Mouse (Mus musculus) brain, adult 2 months (tissue): ENCODE measurements around the gene Lama5.

Experiments
- DNase-seq: peaks from one replicate; pipeline ENCODE4 v3.0.0; 2011; ENCODE audit warnings: low read depth, low spot score

Lama5 gene

DNA sequence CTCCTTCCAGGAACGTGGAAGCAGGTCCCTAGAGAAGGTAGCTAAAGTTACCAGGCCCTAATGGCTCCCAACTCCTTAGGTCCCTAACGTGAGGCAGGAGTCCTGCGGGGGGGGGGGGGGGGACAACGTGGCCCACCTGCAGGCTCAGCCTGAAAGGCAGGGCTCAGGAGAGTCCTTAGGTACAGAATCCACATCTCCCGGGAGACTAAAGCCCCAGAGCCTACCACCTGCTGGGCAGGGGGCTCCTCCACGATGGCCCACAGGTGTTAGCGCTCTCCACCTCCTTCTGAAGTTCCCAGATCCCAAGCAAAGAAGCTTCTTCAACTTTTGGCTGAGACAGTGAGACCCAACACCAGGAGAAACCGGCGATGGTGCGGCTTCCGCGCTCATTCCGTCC lies 1.0 kb downstream of the Lama5 start:
- no peak for DNase-seq

DNA sequence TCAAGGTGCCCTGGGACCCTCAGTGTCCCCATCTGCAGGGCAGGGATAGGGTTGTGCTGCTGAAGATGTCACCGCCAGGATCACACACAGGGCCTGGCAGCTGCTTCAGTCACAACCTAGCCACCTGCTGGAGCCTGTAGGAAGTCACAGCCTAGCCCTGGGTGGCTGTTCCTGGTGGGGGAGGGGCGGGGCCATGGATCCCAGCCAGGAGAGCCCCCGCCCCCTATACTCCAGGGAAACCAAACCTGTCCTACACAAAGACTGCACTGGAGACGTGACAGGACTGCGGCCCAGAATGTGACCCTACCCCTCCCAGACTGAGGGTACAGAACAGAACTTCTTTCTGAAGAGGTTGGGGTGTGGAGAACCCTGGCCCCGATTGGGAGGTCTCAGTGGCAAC lies 3.4 kb downstream of the Lama5 start:
- DNase-seq: no peak

DNA sequence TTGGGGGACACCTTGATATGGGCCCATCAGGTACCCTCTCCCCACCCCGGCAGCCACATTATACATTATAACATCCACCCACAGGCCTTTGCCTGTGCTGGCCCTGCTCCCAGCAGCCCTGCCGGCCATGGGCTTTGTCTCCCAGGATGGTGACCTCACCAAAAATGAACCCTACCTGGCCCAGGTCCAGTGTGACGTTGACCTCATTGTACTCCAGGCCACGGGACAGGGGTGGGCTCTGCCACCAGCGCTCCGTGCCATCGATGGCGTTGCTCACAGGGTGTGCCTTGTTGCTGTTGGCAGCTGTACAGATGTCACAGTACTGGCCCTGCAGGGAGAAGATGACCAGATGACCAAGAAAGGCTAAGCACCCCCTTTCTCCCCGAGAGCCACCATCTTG lies 4.6 kb downstream of the Lama5 start:
- DNase-seq: no peak

DNA sequence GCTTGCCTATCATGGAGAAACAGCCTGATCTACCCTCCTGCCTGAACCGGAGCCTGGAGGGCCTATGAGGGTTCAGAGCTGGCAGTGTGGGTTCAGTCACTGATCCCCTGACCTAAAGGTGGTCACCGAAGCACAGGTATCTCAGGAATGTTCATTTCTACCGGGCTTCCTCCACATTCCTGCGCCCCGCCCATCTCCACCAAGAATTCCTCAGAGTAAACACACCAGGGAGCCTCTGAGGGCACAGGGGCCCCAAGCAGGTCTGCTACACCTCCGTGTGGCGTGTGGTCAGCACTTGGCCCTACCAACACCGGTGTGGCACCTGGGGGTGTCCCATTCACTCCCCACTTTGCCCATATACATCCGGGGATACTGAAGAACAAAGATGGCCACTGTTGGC lies 5.5 kb downstream of the Lama5 start:
- no peak for DNase-seq

DNA sequence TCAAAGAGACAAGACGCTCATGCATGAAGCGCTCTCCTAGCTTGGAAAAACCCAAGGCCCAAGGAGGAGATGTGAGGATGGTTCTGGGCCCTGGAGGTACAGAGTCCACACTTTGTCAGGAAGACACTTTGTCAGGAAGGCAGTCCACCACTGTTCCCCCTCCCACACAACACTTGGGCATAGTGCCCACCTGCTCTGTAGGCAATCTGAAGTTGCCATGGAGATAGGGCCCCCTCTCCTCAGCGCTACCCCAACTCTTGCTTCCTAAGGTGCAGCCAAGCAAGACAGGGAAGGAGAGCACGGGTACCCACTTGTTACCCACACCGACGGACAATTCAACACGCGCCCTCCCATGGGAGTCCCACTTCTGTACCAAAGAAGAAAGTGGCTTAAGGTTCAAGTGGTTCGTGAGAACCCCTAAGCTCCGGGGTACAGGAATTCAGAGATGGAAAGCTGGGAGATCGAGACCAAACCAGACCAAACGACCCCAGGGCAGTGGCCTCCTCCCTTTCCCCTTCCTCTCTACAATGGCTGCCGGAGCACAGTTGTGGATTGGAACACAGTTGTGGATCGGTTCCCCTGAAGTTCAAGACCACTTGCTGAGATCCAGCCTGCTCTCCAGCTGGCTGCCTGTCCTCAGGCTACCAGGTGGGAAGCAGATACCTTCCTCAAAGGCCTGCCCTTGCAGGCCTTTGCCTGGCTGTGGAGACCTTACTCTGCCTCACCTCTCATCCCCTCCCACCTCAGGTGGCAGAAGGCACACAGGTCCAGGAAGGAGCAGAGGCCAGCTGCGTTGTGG lies 6.3 kb downstream of the Lama5 start:
- DNase-seq: no peak

DNA sequence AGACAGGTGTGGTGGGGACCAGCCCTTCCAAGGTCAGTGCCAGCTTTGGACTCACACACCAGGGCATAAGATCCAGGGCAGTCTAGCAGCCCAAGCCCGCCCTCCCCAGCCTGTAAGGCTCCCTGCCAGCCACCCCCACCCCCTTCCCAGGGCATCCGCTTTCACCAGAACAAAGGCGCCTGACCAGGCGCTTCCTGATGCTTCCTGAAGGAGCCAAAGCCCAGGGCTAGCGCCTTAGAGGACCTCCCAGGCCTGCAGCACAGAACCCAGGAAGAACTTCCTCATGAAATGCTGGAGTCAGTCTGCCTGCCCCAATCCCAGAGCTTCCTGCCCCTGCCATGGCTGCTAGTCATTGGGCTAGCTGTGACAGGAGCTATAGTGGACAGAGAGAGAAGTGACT lies 7.0 kb downstream of the Lama5 start:
- DNase-seq: no peak

DNA sequence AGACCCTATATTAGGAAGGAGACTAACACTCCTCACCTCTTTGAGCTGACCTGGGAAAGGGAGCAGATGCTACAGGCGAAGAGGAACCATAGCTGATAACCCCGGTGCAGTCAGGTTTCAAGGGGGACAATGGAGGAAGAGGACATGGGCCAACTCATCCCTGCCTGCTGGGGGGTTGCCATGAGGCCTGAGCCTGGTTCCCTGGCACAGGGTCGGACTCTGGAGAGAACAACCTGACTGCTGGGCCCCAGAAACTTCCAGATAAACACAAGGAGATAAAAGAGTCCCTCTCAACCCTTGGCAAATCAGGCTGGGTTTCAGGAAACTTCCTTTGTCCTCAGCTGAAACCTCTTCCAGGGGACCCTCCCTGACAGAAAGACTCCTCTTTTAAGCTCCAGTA lies 7.4 kb downstream of the Lama5 start:
- DNase-seq: no peak

DNA sequence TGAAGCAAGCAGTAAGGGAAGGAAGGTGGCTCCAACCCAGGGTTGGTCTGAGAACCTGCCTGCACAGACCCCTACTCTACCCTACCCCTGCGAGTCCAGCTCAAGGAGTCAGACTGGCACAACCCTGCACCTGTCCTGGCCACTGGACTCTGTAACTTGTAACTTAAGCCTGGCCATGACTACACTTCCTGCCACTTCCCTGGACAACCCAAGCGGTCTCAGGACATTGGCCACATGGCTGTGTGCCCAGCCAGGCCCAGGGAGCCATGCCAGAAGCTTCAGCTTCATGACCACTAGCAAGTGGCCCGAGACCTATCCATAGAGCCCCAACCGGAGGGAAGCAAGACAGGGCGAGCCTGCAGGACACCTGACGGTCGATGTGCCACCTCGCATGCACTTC lies 8.1 kb downstream of the Lama5 start:
- DNase-seq: no peak

DNA sequence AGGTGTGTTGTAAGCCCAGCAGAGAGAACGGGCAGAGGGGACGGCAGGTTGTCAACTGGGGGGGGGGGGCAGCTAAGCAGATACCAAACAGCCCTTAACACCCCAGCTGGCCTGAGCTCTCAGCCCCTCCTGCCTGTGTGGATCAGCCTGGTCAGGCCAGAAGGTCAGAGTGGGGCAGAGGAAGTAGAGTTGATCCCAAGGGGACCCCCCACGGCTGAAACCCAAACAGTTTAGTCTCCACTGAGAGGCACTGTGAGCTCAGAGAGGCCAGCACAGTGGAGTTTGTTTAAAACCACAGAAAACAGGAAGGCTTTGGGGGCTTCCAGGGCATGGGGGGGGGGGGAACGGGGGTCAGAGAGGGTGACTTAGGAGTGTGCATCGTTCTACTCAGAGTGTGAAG lies 8.7 kb downstream of the Lama5 start:
- no peak for DNase-seq

DNA sequence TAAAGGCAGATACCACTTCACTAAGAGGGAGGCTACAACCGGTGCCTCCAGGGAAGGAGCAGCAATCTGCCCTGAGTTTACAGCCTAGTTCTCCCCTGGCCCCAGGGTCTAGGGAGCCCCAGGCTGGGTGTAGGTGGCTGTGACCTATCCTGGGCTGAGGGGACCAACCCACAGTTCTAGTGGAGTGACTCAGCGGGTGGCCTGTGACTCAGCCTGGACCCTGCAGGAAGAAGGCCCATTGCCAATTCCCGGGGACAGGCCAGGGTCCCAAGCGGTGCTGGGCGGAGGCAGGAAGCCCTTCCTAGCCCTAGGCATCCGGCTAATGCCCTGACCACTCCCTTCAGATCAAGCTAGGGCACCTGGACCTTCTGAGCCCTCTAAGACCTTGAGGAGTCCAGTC lies 9.7 kb downstream of the Lama5 start:
- DNase-seq: no peak

DNA sequence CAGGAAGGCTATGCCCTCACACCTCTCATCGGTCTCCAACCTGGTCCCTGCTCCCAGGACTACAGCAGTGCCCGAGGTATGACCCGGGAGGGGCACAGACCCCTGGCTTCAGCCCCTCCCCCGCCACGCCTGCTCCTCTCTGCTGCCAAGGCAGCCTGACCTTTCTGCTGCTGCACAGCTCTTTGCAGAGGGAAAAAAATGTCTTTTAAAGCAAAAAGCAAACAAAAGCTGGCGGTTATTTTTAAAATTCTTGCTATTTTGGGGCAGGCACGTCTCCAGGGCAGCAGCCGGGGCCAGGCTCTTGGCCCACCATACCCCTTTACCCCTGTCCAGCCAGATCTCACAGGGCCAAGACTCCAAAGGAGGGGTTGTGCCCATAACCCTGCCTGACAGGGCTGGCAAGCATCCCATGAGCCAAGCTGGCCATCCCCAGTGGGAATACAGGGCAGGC lies 10.6 kb downstream of the Lama5 start:
- DNase-seq: no peak

DNA sequence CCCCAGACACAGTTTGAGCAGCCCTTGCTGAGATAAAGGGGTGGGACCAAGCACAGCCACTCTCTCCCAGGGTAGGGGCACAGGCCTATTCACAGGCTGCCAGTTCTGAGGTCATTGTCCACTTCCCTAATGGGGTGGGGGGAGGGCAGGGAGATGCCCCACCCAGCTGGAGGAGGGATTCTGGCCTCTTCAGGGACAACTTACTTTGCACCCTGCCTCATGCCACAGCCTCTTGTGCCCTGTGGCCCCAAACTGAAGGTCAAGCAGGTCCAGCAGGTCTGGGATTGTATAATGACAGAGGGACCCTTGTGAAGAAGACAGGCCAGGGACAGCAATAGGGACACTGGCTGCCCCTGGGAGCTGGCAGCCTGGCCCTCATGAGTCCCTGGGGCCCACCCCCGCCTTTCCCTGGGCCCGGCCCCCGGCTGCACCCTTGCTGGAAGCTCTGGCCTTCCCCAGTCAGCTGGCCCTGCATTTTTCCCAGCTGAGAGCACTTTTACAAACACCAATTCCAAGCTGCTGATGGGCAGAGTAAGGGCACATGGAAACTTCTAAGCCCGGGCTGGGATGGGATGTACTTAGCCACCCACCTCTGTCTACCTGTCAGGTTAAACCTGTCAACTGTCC lies 11.2 kb downstream of the Lama5 start:
- no peak for DNase-seq

DNA sequence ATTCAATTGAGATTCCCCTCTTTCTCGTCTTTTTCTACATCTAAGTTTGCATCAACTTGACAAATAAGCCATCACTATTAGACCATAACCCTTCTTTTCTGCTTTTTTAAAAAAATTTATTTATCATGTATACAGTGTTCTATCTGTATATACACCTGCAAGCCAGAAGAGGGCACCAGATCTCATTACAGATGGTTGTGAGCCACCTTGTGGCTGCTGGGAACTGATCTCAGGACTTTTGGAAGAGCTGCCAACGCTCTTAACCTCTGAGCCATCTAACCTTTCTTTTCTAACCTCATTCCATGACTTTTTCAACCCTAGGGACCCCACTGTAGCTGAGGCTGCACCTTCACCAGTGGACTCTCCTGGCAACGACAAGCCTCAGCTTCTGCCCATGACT lies 13.4 kb downstream of the Lama5 start:
- no peak for DNase-seq

DNA sequence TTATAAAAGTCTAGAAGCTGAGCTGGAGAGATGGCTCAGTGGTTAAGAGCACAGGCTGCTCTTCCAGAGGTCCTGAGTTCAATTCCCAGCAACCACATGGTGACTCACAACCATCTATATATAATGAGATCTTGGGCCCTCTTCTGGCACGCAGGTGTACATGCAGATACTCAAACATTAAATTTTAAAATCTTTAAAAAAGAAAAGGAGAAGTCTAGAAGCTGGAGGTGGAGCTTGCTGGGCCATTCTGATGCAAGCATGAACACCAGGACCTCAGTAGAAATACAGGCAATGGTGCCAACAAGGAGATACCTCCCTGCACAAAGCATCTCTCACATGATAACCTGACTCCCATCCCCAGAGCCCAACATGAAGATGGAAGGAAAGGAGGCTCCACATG lies 16.7 kb downstream of the Lama5 start:
- no peak for DNase-seq

DNA sequence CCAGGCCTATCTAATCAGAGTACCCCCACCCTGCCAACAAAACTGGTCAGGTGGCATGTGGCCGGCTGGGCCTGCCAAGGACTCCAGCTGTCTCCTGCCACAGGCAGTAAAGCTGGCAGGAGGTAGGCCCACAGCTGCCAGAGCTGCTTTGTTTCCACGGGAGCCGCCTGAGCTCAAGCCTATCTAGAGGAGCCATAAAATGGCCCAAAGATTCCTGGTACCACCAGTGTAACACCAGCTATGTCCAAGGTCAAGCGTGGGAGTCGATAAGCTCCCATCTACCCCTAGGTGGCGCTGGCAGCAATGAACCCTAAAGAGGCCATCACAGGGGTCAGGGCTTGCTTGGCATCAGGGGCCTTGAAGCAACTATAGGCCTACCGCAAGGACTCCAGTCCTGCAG lies 17.8 kb downstream of the Lama5 start:
- peak; percentile 26 for DNase-seq

DNA sequence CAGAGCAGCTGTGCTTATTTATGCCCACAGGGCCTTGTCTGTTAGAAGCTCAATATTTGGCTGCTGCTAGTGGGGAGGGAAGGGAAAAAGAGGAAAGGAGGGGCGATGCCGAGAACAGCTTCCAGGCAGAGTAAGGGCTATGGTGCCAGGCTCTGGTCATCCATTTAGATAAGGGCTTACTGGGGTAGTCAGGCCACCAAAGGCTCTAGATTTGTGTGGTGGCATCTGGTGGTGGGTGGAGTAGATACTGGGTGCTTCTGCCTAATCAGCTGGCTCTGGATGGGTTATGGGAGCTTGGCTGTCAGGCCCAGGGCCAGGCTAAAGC lies 19.7 kb downstream of the Lama5 start:
- DNase-seq: peak; percentile 37

DNA sequence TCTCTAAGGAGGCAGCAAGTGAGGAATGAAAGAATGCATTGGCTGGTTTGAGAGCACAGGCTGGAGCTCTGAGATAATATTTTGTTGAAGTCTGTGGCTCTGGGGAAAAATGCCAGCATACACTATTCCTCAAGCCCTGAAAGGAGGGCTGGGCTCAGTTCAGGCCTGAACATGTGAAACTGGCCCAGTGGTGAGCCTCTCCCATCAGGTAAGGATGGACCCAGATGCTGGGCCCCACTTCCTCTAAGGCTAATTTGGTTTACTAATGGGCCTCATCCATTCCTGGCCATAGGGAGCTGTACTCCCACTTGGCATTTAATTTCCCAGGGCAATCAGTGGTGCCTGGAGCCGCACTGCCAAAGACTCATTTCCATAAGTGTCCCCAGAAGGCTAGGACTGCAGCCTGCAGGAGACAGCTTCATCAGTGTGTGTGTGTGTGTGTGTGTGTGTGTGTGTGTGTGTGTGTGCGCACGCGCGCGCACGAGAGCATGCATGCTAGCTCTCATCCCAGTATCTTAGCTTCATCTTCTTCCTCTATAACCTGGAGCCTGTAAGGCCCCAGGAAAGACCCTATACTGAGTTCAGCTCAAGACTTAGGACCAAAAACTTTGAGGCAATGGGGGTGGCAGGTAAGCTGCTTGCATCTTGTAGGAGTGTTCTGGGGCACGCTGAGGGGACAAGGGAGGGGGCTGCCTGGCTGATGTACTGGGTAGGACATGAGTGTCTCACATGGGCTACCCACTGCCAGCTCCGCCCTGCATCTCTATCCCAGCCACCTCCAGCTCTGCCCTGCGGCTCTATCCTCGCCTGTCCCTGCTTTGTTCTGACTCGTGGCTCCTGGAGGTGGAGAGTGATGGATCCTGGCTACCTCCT lies 20.3 kb downstream of the Lama5 start:
- DNase-seq: peak; percentile 53

DNA sequence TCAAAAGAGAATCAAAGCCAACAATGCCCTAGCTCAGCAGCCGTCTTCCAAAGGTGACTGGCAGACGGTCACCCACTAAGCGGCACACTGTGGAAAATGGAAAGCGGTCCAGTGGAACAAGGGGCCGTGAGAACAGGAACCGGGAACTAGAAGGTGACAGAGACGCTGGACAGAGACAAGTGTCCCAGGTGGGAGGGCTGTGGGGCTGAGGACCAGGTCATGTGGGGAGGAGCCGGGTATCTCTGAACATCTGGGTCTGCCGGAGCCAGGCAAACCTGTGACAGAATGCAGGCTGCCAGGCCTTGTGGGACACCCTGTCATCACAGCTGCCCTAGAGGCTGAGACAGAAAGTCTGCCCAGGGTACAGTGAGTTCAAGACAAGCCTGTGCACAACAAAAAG lies 21.2 kb downstream of the Lama5 start:
- DNase-seq: no peak

DNA sequence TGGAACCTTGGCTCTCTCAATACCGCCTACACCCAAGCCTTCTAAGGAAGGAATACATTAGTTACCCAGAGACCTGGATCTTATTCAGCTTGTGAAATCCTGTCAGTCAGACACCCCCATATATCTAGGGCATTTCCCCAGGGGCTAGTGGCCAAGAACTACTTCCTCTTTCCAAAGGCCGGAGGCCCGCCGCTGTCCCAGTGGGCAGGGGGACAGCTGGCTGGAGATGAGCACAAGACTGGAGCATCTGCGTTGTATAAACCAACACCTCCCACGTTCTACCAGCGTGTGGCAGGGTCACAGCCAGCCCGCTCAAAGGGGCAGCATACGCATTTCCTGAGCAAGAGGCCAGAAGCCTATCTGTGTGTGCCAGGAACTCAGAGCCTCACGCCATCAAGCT lies 22.9 kb downstream of the Lama5 start:
- DNase-seq: no peak

DNA sequence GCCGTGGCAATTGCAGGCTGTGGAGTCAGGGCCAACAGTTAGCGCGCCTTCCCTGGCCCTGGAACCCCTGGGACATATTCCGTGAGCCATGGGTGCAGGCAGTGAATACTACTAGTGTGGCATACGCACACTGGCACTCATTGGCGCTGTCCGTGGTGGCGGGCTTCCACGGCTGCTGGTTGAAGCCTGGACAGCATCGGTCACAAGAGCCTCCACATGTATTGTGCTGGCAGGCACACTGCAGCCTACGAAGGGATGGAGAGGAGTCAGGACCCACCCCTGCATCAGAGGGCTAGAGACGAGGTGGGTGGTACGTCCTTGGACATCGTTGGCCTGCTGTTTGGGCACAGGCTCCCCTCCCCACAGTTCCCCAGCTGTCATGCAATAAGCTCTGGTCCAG lies 23.4 kb downstream of the Lama5 start:
- DNase-seq: no peak

DNA sequence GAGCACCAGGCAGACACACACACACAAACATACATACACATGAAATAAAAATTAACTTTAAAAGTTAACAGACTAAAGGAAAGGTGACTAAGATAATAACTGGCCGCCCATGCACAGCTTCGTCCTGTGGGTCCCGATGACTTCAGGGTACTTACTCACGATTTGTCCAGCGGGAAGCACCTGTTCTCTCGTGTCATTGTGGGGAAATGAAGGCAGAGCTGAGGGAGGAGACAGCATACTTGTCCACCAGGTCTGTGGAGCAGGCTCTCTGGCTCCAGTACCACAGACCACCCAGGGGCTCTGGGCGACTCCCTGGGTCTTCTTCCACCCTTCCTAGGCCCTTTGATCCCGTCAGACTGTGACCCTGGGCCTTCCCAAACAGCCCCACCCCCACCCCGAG lies 24.4 kb downstream of the Lama5 start:
- no peak for DNase-seq

DNA sequence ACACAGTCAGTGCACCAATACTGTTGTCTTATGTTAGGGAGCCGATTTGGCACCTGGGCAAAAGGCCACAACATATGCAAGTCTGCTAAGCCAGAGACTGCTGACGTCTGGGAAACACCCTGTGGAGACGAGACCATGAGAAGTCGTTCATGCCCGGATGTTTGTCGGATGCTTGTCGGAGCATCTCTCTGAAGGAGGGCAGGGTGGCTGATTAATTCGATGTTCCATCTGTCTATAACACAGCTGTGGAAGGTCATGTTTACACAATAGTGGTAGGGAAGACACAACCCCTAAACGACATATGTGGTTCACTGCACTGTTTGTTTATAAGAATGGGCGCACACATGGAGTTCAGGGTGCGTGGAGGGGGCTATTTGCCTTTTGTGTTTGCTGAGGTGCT lies 25.0 kb downstream of the Lama5 start:
- no peak for DNase-seq

DNA sequence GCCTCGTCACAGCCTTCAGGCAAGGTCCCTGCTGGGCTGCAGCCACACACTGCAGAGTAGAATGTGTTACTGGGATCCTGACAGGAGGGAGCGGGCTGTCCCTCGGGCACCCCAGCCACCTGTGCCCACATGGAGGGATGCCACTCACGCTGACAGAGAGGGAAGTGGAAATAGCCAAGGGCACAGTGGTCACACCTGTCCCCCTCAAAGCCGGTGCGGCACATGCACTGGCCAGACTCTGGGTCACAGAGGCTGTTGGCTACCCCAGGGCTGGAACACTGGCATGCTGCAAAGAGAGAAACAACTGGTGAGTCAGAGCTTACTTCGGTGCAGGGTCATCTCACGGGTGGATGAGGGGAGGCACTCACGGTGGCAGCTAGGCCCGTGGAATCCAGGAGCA lies 26.9 kb downstream of the Lama5 start:
- no peak for DNase-seq
